Mouse (Mus musculus): ENCODE results near the gene 4833423E24Rik. TPM values are rescaled to one million over a fixed set of nuclear protein-coding genes. Genes with fewer than 3 reads are reported as not detected.

4833423E24Rik gene
- polyA plus RNA-seq, 1 experiment from 2014 or later: 0.09 TPM

- H3K4me1 ChIP-seq: no peaks in the 10 kb centered on the region
- no peak within 1 kb of the TSS for H3K4me3 ChIP-seq
- WGBS: 91% methylated on average over 3 of the region's 3 CpGs
- no peaks in the 10 kb centered on the region for H3K9me3 ChIP-seq
- no peaks in the 10 kb centered on the region for H3K27me3 ChIP-seq (replicated peaks; ENCODE audit: low read depth, poor library complexity, severe bottlenecking)
- no peak within 1 kb of the TSS for H3K27ac ChIP-seq (replicated peaks)
- no peak for DNase-seq (ENCODE audit: low spot score)
- H3K36me3 ChIP-seq (replicated peaks): no peaks in the 10 kb centered on the region
Observed at GRCm38 (mm10) chr2:85436351-85436750, 82.5 kb downstream of the 4833423E24Rik start, which contains the start of gene Olfr994. Gene Olfr994, minus strand, starts transcription at chr2:85436451.

Other genes starting within 250 kb of the 4833423E24Rik start
- not detected in 2 replicates for gene Olfr987, start 179.7 kb downstream of the 4833423E24Rik start, polyA plus RNA-seq (2016; fragmentation: Nextera tagmentation; extraction: Ambion mirVana)
- not detected in 2 replicates for gene Olfr988, start 155.8 kb downstream of the 4833423E24Rik start, polyA plus RNA-seq (2016; fragmentation: Nextera tagmentation; extraction: Ambion mirVana)
- not detected in 2 replicates for gene Olfr992, start 109.6 kb downstream of the 4833423E24Rik start, polyA plus RNA-seq (2016; fragmentation: Nextera tagmentation; extraction: Ambion mirVana)
- gene Olfr993, start 104.1 kb downstream of the 4833423E24Rik start, polyA plus RNA-seq (2016; fragmentation: Nextera tagmentation; extraction: Ambion mirVana): not detected in 2 replicates
- gene Olfr994, start 82.6 kb downstream of the 4833423E24Rik start, polyA plus RNA-seq (2016; fragmentation: Nextera tagmentation; extraction: Ambion mirVana): not detected in 2 replicates
- gene Olfr995, start 75.4 kb downstream of the 4833423E24Rik start, polyA plus RNA-seq (2016; fragmentation: Nextera tagmentation; extraction: Ambion mirVana): not detected in 2 replicates
- not detected in 2 replicates for gene Olfr996, start 60.2 kb upstream of the 4833423E24Rik start, polyA plus RNA-seq (2016; fragmentation: Nextera tagmentation; extraction: Ambion mirVana)
- gene Olfr998, start 69.9 kb upstream of the 4833423E24Rik start, polyA plus RNA-seq (2016; fragmentation: Nextera tagmentation; extraction: Ambion mirVana): not detected in 2 replicates
- not detected in 2 replicates for gene Olfr1000, start 92.9 kb upstream of the 4833423E24Rik start, polyA plus RNA-seq (2016; fragmentation: Nextera tagmentation; extraction: Ambion mirVana)
- gene Olfr1002, start 131.7 kb upstream of the 4833423E24Rik start, polyA plus RNA-seq (2016; fragmentation: Nextera tagmentation; extraction: Ambion mirVana): not detected in 2 replicates
- not detected in 2 replicates for gene Olfr154, start 145.4 kb upstream of the 4833423E24Rik start, polyA plus RNA-seq (2016; fragmentation: Nextera tagmentation; extraction: Ambion mirVana)
- gene Olfr1006, start 159.7 kb upstream of the 4833423E24Rik start, polyA plus RNA-seq (2016; fragmentation: Nextera tagmentation; extraction: Ambion mirVana): not detected in 2 replicates
- gene Olfr1008, start 170.4 kb upstream of the 4833423E24Rik start, polyA plus RNA-seq (2016; fragmentation: Nextera tagmentation; extraction: Ambion mirVana): not detected in 2 replicates
- not detected in 2 replicates for gene Olfr1009, start 196.4 kb upstream of the 4833423E24Rik start, polyA plus RNA-seq (2016; fragmentation: Nextera tagmentation; extraction: Ambion mirVana)
- not detected in 2 replicates for gene Olfr1012, start 243.7 kb upstream of the 4833423E24Rik start, polyA plus RNA-seq (2016; fragmentation: Nextera tagmentation; extraction: Ambion mirVana)
- not detected in 2 replicates for gene Olfr1013, start 248.1 kb upstream of the 4833423E24Rik start, polyA plus RNA-seq (2016; fragmentation: Nextera tagmentation; extraction: Ambion mirVana)